Mouse (Mus musculus) forebrain, embryonic 10.5 days (tissue): ENCODE measurements at regions not wholly inside any gene's neighbourhood (a gene's known extent, or its start where the extent isn't known, plus 50 kb on each side); places are given as distances from the start of the nearest gene placed in this dataset.

ENCODE experiments used
- DNase-seq: peaks from one replicate; pipeline ENCODE4 v3.0.0-alpha.2; 2017; ENCODE audit warnings: low spot score; ENCODE audit errors: extremely low spot score
- H3K27ac ChIP-seq: fragments of 300-500 bp; sonication (generic); 2 replicates; pipeline ENCODE4 v1.5.1; 2016; ENCODE audit warnings: mild to moderate bottlenecking
- H3K27me3 ChIP-seq: fragments of 300-500 bp; sonication (generic); 2 replicates; pipeline ENCODE4 v1.6.1; 2016; ENCODE audit warnings: mild to moderate bottlenecking; ENCODE audit not compliant: poor library complexity, severe bottlenecking
- H3K36me3 ChIP-seq: fragments of 300-500 bp; sonication (generic); replicated peaks from 2 replicates; pipeline ENCODE4 v1.6.1; 2016; ENCODE audit warnings: mild to moderate bottlenecking, moderate library complexity
- H3K4me1 ChIP-seq: fragments of 300-500 bp; sonication (generic); 2 replicates; pipeline ENCODE4 v1.6.1; 2016
- H3K4me3 ChIP-seq: fragments of 300-500 bp; sonication (generic); 2 replicates; pipeline ENCODE4 v1.5.1; 2016; ENCODE audit warnings: mild to moderate bottlenecking, moderate library complexity
- H3K9me3 ChIP-seq: fragments of 300-500 bp; sonication (generic); 2 replicates; pipeline ENCODE4 v1.6.1; 2016; ENCODE audit warnings: mild to moderate bottlenecking, moderate library complexity
- WGBS: fragments of 180-500 bp; shearing (Covaris S2); methylation state at CpG from one replicate; pipeline ENCODE4 v1.1.7; 2016; 5-methylcytosine and 5-hydroxymethylcytosine counted together

- no peaks in the 10 kb centered on the region for H3K36me3 ChIP-seq
- WGBS = 89% methylated on average over 4 of the region's 4 CpGs
- no peak overlapping the region for H3K4me3 ChIP-seq
- no peak overlapping the region for H3K27ac ChIP-seq
- peaks cover 11% of the 10 kb centered on the region for H3K4me1 ChIP-seq
- H3K9me3 ChIP-seq = no peaks in the 10 kb centered on the region
- DNase-seq = no peak
- peaks cover 29% of the 10 kb centered on the region for H3K27me3 ChIP-seq
Observed at GRCm38 (mm10) chr11:26967427-26967826, 373.6 kb upstream of the Vrk2 start.

GRCm38 (mm10) chr11:26962928-26963667 is 369.3 kb upstream of the Vrk2 start:
- Histone ChIP-seq H3K27me3 (peaks cover 33% of the 10 kb centered on the region), H3K4me1 (peaks cover 32% of the 10 kb centered on the region), H3K36me3 (no peaks in the 10 kb centered on the region), H3K4me3 (no peak overlapping the region), H3K9me3 (no peaks in the 10 kb centered on the region; the same call in 1 of the 2 replicates), H3K27ac (peak overlapping the region; percentile 77; the same call in 1 of the 2 replicates)
- 62% methylated on average over 8 of the region's 8 CpGs for WGBS
- DNase-seq = no peak

- DNase-seq = no peak
- 57% methylated on average over 18 of the region's 18 CpGs for WGBS
- peaks cover 32% of the 10 kb centered on the region for H3K4me1 ChIP-seq
- no peaks in the 10 kb centered on the region for H3K36me3 ChIP-seq
- peaks cover 33% of the 10 kb centered on the region for H3K27me3 ChIP-seq
- no peaks in the 10 kb centered on the region; the same call in 1 of the 2 replicates for H3K9me3 ChIP-seq
- H3K27ac ChIP-seq = peak overlapping the region; percentile 77
- H3K4me3 ChIP-seq = no peak overlapping the region
Observed at GRCm38 (mm10) chr11:26962040-26962927, 368.5 kb upstream of the Vrk2 start.

- Histone ChIP-seq H3K36me3 (no peaks in the 10 kb centered on the region), H3K9me3 (no peaks in the 10 kb centered on the region; the same call in 1 of the 2 replicates), H3K4me1 (peaks cover 32% of the 10 kb centered on the region), H3K27me3 (peaks cover 33% of the 10 kb centered on the region), H3K27ac (peak overlapping the region; percentile 77), H3K4me3 (peak overlapping the region; percentile 6; the same call in 1 of the 2 replicates)
- 4% methylated on average over 5 of the region's 5 CpGs for WGBS
- peak; percentile 92 for DNase-seq
Observed at GRCm38 (mm10) chr11:26961336-26961980, 367.7 kb upstream of the Vrk2 start.

- H3K27ac ChIP-seq = no peak overlapping the region
- WGBS = 69% methylated on average over 3 of the region's 3 CpGs
Observed at GRCm38 (mm10) chr11:26956153-26956552, 362.4 kb upstream of the Vrk2 start.

GRCm38 (mm10) chr11:26931766-26932165 is 338.0 kb upstream of the Vrk2 start:
- 0 out of 2 replicates have a peak, but pooled peaks cover 5% of the 10 kb centered on the region for H3K9me3 ChIP-seq
- DNase-seq = peak; percentile 15
- no peaks in the 10 kb centered on the region for H3K27me3 ChIP-seq
- no peaks in the 10 kb centered on the region for H3K36me3 ChIP-seq
- H3K27ac ChIP-seq = 0 out of 2 replicates have a peak overlapping the region, but pooled peaks have one; percentile 30
- WGBS = 6% methylated on average over 3 of the region's 3 CpGs
- H3K4me1 ChIP-seq = peaks cover 6% of the 10 kb centered on the region
- no peak overlapping the region for H3K4me3 ChIP-seq

More at GRCm38 (mm10) chr11:26956153-26956552, 362.4 kb upstream of the Vrk2 start:
- Histone ChIP-seq H3K36me3 (no peaks in the 10 kb centered on the region), H3K9me3 (no peaks in the 10 kb centered on the region; the same call in 1 of the 2 replicates), H3K27me3 (0 out of 2 replicates have a peak, but pooled peaks cover 4% of the 10 kb centered on the region), H3K4me1 (peaks cover 8% of the 10 kb centered on the region), H3K4me3 (no peak overlapping the region)
- DNase-seq = no peak

GRCm38 (mm10) chr11:26907099-26907498 is 313.3 kb upstream of the Vrk2 start:
- no peak for DNase-seq
- H3K4me3 ChIP-seq = no peak overlapping the region
- no peaks in the 10 kb centered on the region for H3K4me1 ChIP-seq
- no peaks in the 10 kb centered on the region for H3K36me3 ChIP-seq
- 87% methylated on average over 3 of the region's 3 CpGs for WGBS
- H3K27ac ChIP-seq = no peak overlapping the region
- H3K27me3 ChIP-seq = no peaks in the 10 kb centered on the region
- H3K9me3 ChIP-seq = no peaks in the 10 kb centered on the region; the same call in 1 of the 2 replicates

GRCm38 (mm10) chr11:26881635-26882034 is 287.8 kb upstream of the Vrk2 start:
- H3K9me3 ChIP-seq = no peaks in the 10 kb centered on the region; the same call in 1 of the 2 replicates
- no peak overlapping the region for H3K27ac ChIP-seq
- no peaks in the 10 kb centered on the region for H3K36me3 ChIP-seq
- 49% methylated on average over 6 of the region's 6 CpGs for WGBS
- no peaks in the 10 kb centered on the region for H3K4me1 ChIP-seq
- H3K27me3 ChIP-seq = no peaks in the 10 kb centered on the region
- H3K4me3 ChIP-seq = no peak overlapping the region
- DNase-seq = no peak
